Mouse (Mus musculus) G1E-ER4 (cell line): ENCODE results near the gene Cebpb. TPM values are rescaled to one million over a fixed set of nuclear protein-coding genes. Genes with fewer than 3 reads are reported as not detected.

ENCODE experiments used
- GATA1 ChIP-seq: IDR thresholded peaks from one replicate; pipeline ENCODE4 v1.8.0; 2012; ENCODE audit warnings: low read length, inconsistent platforms
- polyA plus RNA-seq: library from polyadenylated mRNA; stranded (reverse); fragments of >175 nt; gene quantifications from 2 replicates; pipeline ENCODE4 v1.2.3, GENCODE M21; 2012

Gene Cebpb
- polyA plus RNA-seq, 1 experiment: 82.2 TPM

- TF ChIP-seq GATA1: no peak
Observed at GRCm38 (mm10) chr2:167686382-167687249, 2.1 kb upstream of the Cebpb start.

- no peak for TF ChIP-seq GATA1
Observed at GRCm38 (mm10) chr2:167687250-167687586, 1.5 kb upstream of the Cebpb start.

GRCm38 (mm10) chr2:167687651-167688101 is 1.0 kb upstream of the Cebpb start:
- TF ChIP-seq GATA1: no peak

- no peak for TF ChIP-seq GATA1
Observed at GRCm38 (mm10) chr2:167688126-167688497, 603 bp upstream of the Cebpb start.

- TF ChIP-seq GATA1: no peak
Observed at GRCm38 (mm10) chr2:167689501-167690218, 945 bp downstream of the Cebpb start, which contains the start of gene Tmem189. TSS of gene Tmem189 (minus strand) at chr2:167689822.

- no peak for TF ChIP-seq GATA1
Observed at GRCm38 (mm10) chr2:167690219-167690961, 1.7 kb downstream of the Cebpb start.

- no peak for TF ChIP-seq GATA1
Observed at GRCm38 (mm10) chr2:167690962-167691311, 2.2 kb downstream of the Cebpb start.

- TF ChIP-seq GATA1: no peak
Observed at GRCm38 (mm10) chr2:167691410-167691809, 2.7 kb downstream of the Cebpb start.

- no peak for TF ChIP-seq GATA1
Observed at GRCm38 (mm10) chr2:167691871-167692661, 3.4 kb downstream of the Cebpb start.

GRCm38 (mm10) chr2:167692831-167693230 is 4.1 kb downstream of the Cebpb start:
- TF ChIP-seq GATA1: no peak

- TF ChIP-seq GATA1: no peak
Observed at GRCm38 (mm10) chr2:167693540-167693939, 4.8 kb downstream of the Cebpb start.

GRCm38 (mm10) chr2:167694244-167694643 is 5.5 kb downstream of the Cebpb start:
- TF ChIP-seq GATA1: no peak

- TF ChIP-seq GATA1: no peak
Observed at GRCm38 (mm10) chr2:167694963-167695362, 6.2 kb downstream of the Cebpb start.

- TF ChIP-seq GATA1: no peak
Observed at GRCm38 (mm10) chr2:167695491-167695890, 6.8 kb downstream of the Cebpb start.

GRCm38 (mm10) chr2:167696143-167696542 is 7.4 kb downstream of the Cebpb start:
- TF ChIP-seq GATA1: no peak
